Mouse (Mus musculus) erythroblast, embryonic 14.5 days (primary cell): Measurements from ENCODE around the gene Adgra3.

ENCODE experiments used
- GATA1 ChIP-seq: IDR thresholded peaks from 2 replicates; pipeline ENCODE4 v1.6.1; 2012; ENCODE audit warnings: low read length, inconsistent platforms, mixed read lengths
- TAL1 ChIP-seq: IDR thresholded peaks from 3 replicates; pipeline ENCODE4 v1.6.1; 2012; ENCODE audit warnings: low read length, inconsistent platforms, mixed read lengths

GRCm38 (mm10) chr5:49961478-49962431, 97.1 kb downstream of the Adgra3 start:
- TF ChIP-seq GATA1 (no peak), TAL1 (no peak)
